Comparison of ENCODE assay signal across 7 mouse cellular contexts in genomic region chr14:54227911-54228451, GRCm38 (mm10). TPM values are rescaled to one million over a fixed set of nuclear protein-coding genes. Genes with fewer than 3 reads are reported as not detected.
DNase-seq lines count a peak whose midpoint lies in the region; ATAC-seq lines count a peak whose summit lies in the region.

No protein-coding gene starts in this region.

- no peaks in the 10 kb centered on the region for H3K36me3 ChIP-seq in intestine, embryonic 16.5 days (ENCODE audit: control insufficient read depth, insufficient read depth, low read length)
- no peaks in the 10 kb centered on the region for H3K36me3 ChIP-seq in limb, embryonic 10.5 days
- no peaks in the 10 kb centered on the region for H3K36me3 ChIP-seq in midbrain, embryonic 11.5 days (ENCODE audit: control insufficient read depth, insufficient read depth, low read length)

- peak; percentile 27; the same call in 1 of the 2 replicates for ATAC-seq in granulocyte monocyte progenitor cell, adult 5-6 weeks (replicated peaks; ENCODE audit: poor library complexity, severe bottlenecking)
- ATAC-seq in intestine, embryonic 16.5 days: peak; percentile 36
- ATAC-seq in midbrain, embryonic 11.5 days (ENCODE audit: low FRiP score): peak; percentile 69

- peaks cover 39% of the 10 kb centered on the region for H3K4me1 ChIP-seq in intestine, embryonic 16.5 days (ENCODE audit: control insufficient read depth, insufficient read depth, low read length)
- H3K4me1 ChIP-seq in limb, embryonic 10.5 days: peaks cover 46% of the 10 kb centered on the region
- H3K4me1 ChIP-seq in midbrain, embryonic 11.5 days (ENCODE audit: control insufficient read depth, insufficient read depth, low read length): peaks cover 18% of the 10 kb centered on the region

- H3K4me3 ChIP-seq in intestine, embryonic 16.5 days (ENCODE audit: low read length): peak overlapping the region; percentile 40
- H3K4me3 ChIP-seq in limb, embryonic 10.5 days: peak overlapping the region; percentile 43
- peak overlapping the region; percentile 30 for H3K4me3 ChIP-seq in midbrain, embryonic 11.5 days (ENCODE audit: low read depth, low read length)

- no peaks in the 10 kb centered on the region for H3K9me3 ChIP-seq in intestine, embryonic 16.5 days (ENCODE audit: control insufficient read depth, low read length)
- no peaks in the 10 kb centered on the region for H3K9me3 ChIP-seq in limb, embryonic 10.5 days (replicated peaks)
- no peaks in the 10 kb centered on the region for H3K9me3 ChIP-seq in midbrain, embryonic 11.5 days (ENCODE audit: control insufficient read depth, low read length)

- H3K4me2 ChIP-seq in intestine, embryonic 16.5 days (ENCODE audit: low read depth, low read length): peak overlapping the region; percentile 53
- peak overlapping the region; percentile 59 for H3K4me2 ChIP-seq in midbrain, embryonic 11.5 days

- peak overlapping the region; percentile 60 for H3K27ac ChIP-seq in intestine, embryonic 16.5 days (ENCODE audit: low read length)
- peak overlapping the region; percentile 66; the same call in 1 of the 2 replicates for H3K27ac ChIP-seq in limb, embryonic 10.5 days
- no peak overlapping the region; the same call in 1 of the 2 replicates for H3K27ac ChIP-seq in midbrain, embryonic 11.5 days (ENCODE audit: low read depth, low read length)

- DNase-seq in adrenal gland, postnatal 14 days: peak; percentile 83
- DNase-seq in embryo, embryonic 11.5 days (ENCODE audit: low read depth, low spot score): peak; percentile 54
- peak; percentile 84 for DNase-seq in limb, embryonic 10.5 days (ENCODE audit: low spot score)
- peak; percentile 97 for DNase-seq in midbrain, embryonic 11.5 days (ENCODE audit: low spot score, missing footprints)
- peak; percentile 74 to 84 for DNase-seq in spleen, adult 18-20 months

- H3K9ac ChIP-seq in intestine, embryonic 16.5 days (ENCODE audit: low read depth, low read length): peak overlapping the region; percentile 56
- peak overlapping the region; percentile 69 for H3K9ac ChIP-seq in midbrain, embryonic 11.5 days (ENCODE audit: low read length)

- no peaks in the 10 kb centered on the region for H3K27me3 ChIP-seq in intestine, embryonic 16.5 days (replicated peaks; ENCODE audit: control insufficient read depth, insufficient read depth, low read length)
- H3K27me3 ChIP-seq in limb, embryonic 10.5 days (ENCODE audit: low read depth, poor library complexity, severe bottlenecking): 0 out of 2 replicates have a peak, but pooled peaks cover 10% of the 10 kb centered on the region
- H3K27me3 ChIP-seq in midbrain, embryonic 11.5 days (ENCODE audit: control insufficient read depth, insufficient read depth, low read length): no peaks in the 10 kb centered on the region

- WGBS in intestine, embryonic 16.5 days: under 1% methylated on average over 10 of the region's 10 CpGs
- WGBS in limb, embryonic 10.5 days: 1% methylated on average over 10 of the region's 10 CpGs
- 3% methylated on average over 10 of the region's 10 CpGs for WGBS in midbrain, embryonic 11.5 days

RNA-seq across cellular contexts. Expression of gene Dad1, which starts 25.9 kb away (rescaled TPM):
- 237 and 250 TPM in 2 replicates for total RNA-seq in adrenal gland, postnatal 14 days (2021)
- total RNA-seq in granulocyte monocyte progenitor cell, adult 5-6 weeks (2014; fragmentation: Nextera tagmentation): 248 and 260 TPM in 2 replicates
- total RNA-seq in granulocyte monocyte progenitor cell, adult 5-6 weeks (2017): 123 and 177 TPM in 2 replicates
- 489 and 514 TPM in 2 replicates for polyA plus RNA-seq in intestine, embryonic 16.5 days (2015; fragmentation: Nextera tagmentation; extraction: Ambion mirVana)
- polyA plus RNA-seq in limb, embryonic 10.5 days (2016; fragmentation: Nextera tagmentation; extraction: Ambion mirVana): 234 and 239 TPM in 2 replicates
- polyA plus RNA-seq in midbrain, embryonic 11.5 days (2014; fragmentation: Nextera tagmentation; extraction: Ambion mirVana): 229 and 237 TPM in 2 replicates

RNA-seq across cellular contexts. Expression of gene Abhd4, which starts 26.0 kb away (rescaled TPM):
- 297 and 309 TPM in 2 replicates for total RNA-seq in adrenal gland, postnatal 14 days (2021)
- total RNA-seq in granulocyte monocyte progenitor cell, adult 5-6 weeks (2014; fragmentation: Nextera tagmentation): 39.9 and 41.9 TPM in 2 replicates
- total RNA-seq in granulocyte monocyte progenitor cell, adult 5-6 weeks (2017): 24.3 and 24.9 TPM in 2 replicates
- 47.4 and 47.8 TPM in 2 replicates for polyA plus RNA-seq in intestine, embryonic 16.5 days (2015; fragmentation: Nextera tagmentation; extraction: Ambion mirVana)
- 32.2 and 37.7 TPM in 2 replicates for polyA plus RNA-seq in limb, embryonic 10.5 days (2016; fragmentation: Nextera tagmentation; extraction: Ambion mirVana)
- polyA plus RNA-seq in midbrain, embryonic 11.5 days (2014; fragmentation: Nextera tagmentation; extraction: Ambion mirVana): 38.3 and 38.4 TPM in 2 replicates

RNA-seq across cellular contexts. Expression of gene Olfr49, which starts 56.8 kb away (rescaled TPM):
- total RNA-seq in adrenal gland, postnatal 14 days (2021): not detected in 2 replicates
- not detected in 2 replicates for total RNA-seq in granulocyte monocyte progenitor cell, adult 5-6 weeks (2014; fragmentation: Nextera tagmentation)
- total RNA-seq in granulocyte monocyte progenitor cell, adult 5-6 weeks (2017): not detected in 2 replicates
- not detected in 2 replicates for polyA plus RNA-seq in intestine, embryonic 16.5 days (2015; fragmentation: Nextera tagmentation; extraction: Ambion mirVana)
- not detected in 2 replicates for polyA plus RNA-seq in limb, embryonic 10.5 days (2016; fragmentation: Nextera tagmentation; extraction: Ambion mirVana)
- not detected in 2 replicates for polyA plus RNA-seq in midbrain, embryonic 11.5 days (2014; fragmentation: Nextera tagmentation; extraction: Ambion mirVana)
